Mouse (Mus musculus) heart, embryonic 14.5 days (tissue): ENCODE measurements around the gene Cldn3. TPM values are rescaled to one million over a fixed set of nuclear protein-coding genes. Genes with fewer than 3 reads are reported as not detected.

ENCODE experiments used
- ATAC-seq: fragments of 200-750 bp; cut with Nextera tagmentation; 2 replicates; pipeline ENCODE4 v1.8.0; 2017; ENCODE audit warnings: low read depth, moderate TSS enrichment; ENCODE audit not compliant: insufficient number of reproducible peaks, insufficient read depth, low FRiP score
- H3K27ac ChIP-seq, 2 experiments: fragments of 200-500 bp in 1 of 2; fragments of 300-500 bp in 1 of 2; sonication (generic) in 1 of 2; replicated peaks in 1 of 2; 2 replicates each; pipeline ENCODE4 v1.5.1; 2012 to 2014; ENCODE audit warnings: low read depth in 2 of 2, low read length in 2 of 2, control low read depth in 1 of 2, mild to moderate bottlenecking in 1 of 2, mixed read lengths in 1 of 2; ENCODE audit not compliant: control insufficient read depth in 1 of 2, insufficient read depth in 1 of 2
- H3K27me3 ChIP-seq: fragments of 300-500 bp; sonication (generic); 2 replicates; pipeline ENCODE4 v1.6.1; 2014; ENCODE audit warnings: mild to moderate bottlenecking, low read length, control low read depth; ENCODE audit not compliant: control insufficient read depth, insufficient read depth
- H3K36me3 ChIP-seq: fragments of 300-500 bp; sonication (generic); 2 replicates; pipeline ENCODE4 v1.6.1; 2014; ENCODE audit warnings: mild to moderate bottlenecking, control low read depth, low read length, mixed read lengths; ENCODE audit not compliant: control insufficient read depth, insufficient read depth
- H3K4me1 ChIP-seq, 2 experiments: fragments of 200-500 bp in 1 of 2; fragments of 300-500 bp in 1 of 2; sonication (generic) in 1 of 2; 2 replicates each; pipeline ENCODE4 v1.6.1; 2012 to 2014; ENCODE audit warnings: low read length in 2 of 2, control low read depth in 1 of 2, mixed read lengths in 1 of 2; ENCODE audit not compliant: control insufficient read depth in 2 of 2, insufficient read depth in 2 of 2
- H3K4me2 ChIP-seq: fragments of 300-500 bp; sonication (generic); 2 replicates; pipeline ENCODE4 v1.6.1; 2014; ENCODE audit warnings: mild to moderate bottlenecking, low read length
- H3K4me3 ChIP-seq, 2 experiments: fragments of 200-500 bp in 1 of 2; fragments of 300-500 bp in 1 of 2; sonication (generic) in 1 of 2; 2 replicates each; pipeline ENCODE4 v1.5.1; 2012 to 2014; ENCODE audit warnings: low read length in 2 of 2, mild to moderate bottlenecking in 2 of 2, control low read depth in 1 of 2, low read depth in 1 of 2, moderate library complexity in 1 of 2; ENCODE audit not compliant: control insufficient read depth in 1 of 2, insufficient read depth in 1 of 2
- H3K9ac ChIP-seq: fragments of 300-500 bp; sonication (generic); 2 replicates; pipeline ENCODE4 v1.6.1; 2014; ENCODE audit warnings: mild to moderate bottlenecking, low read length
- H3K9me3 ChIP-seq: fragments of 300-500 bp; sonication (generic); 2 replicates; pipeline ENCODE4 v1.6.1; 2016; ENCODE audit warnings: low read length, control low read depth; ENCODE audit not compliant: control insufficient read depth
- WGBS: fragments of 180-500 bp; shearing (Covaris S2); extraction: QIAGEN DNeasy Blood & Tissue Kit; methylation state at CpG from one replicate; pipeline ENCODE4 v1.1.7; 2014; 5-methylcytosine and 5-hydroxymethylcytosine counted together
- polyA plus RNA-seq: library from polyadenylated mRNA; unstranded; fragments of >200 nt; fragmentation: Nextera tagmentation; extraction: Ambion mirVana; gene quantifications from 2 replicates; pipeline ENCODE4 v1.2.1, GENCODE M21; 2014

Cldn3 gene
- polyA plus RNA-seq, 1 experiment from 2014 or later = 2.2 TPM

DNA sequence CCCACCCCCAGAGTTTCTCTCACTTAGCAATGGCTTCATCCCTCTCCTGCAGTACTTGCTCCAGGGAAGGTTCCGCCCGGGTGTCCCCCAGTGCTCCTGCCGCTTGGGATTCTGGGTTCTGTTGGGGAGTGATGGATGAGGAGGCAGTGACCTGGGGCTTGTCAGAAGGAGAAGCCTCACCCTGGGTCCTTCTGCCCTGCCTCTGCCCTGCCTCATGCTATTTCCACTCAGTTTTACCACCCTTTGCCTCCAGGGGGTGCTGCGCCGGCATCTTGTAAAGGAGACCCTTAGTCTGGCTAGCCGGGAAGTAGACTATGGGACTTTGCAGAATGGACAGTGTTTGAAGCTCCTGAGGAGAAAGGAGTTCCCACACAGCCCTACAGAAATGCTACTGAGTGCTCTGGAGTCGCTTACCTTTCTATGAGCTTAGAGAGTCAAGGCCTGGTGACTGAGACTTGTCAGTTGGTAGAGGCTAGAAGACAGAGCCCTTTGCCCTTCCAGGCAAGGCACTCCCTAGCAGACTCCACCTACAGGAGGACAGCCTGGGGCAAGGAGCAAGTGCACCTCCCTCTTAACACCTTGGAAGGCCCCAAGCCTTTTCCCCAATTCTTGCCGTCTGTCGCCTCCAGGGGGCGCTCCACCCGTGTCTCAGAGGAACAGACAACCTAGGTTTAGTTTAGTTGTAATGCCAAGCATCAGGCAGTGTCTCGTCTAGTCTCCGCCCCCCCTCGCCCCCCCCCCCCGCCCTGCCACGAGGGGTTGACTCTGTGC, 26.8 kb downstream of the Cldn3 start:
- H3K4me1 ChIP-seq = peaks cover 10 to 22% of the 10 kb centered on the region in 2 experiments
- no peak overlapping the region for H3K4me3 ChIP-seq
- H3K27ac ChIP-seq = 0 out of 4 replicates have a peak overlapping the region, but pooled peaks of 1 of the 2 experiments have one; percentile 10
- H3K27me3 ChIP-seq = no peaks in the 10 kb centered on the region
- H3K4me2 ChIP-seq = peak overlapping the region; percentile 24
- H3K9ac ChIP-seq = 0 out of 2 replicates have a peak overlapping the region, but pooled peaks have one; percentile 18
- peaks cover 13% of the 10 kb centered on the region for H3K36me3 ChIP-seq
- no peaks in the 10 kb centered on the region for H3K9me3 ChIP-seq
- no peak for ATAC-seq
- WGBS = 12% methylated on average over 16 of the region's 16 CpGs

DNA sequence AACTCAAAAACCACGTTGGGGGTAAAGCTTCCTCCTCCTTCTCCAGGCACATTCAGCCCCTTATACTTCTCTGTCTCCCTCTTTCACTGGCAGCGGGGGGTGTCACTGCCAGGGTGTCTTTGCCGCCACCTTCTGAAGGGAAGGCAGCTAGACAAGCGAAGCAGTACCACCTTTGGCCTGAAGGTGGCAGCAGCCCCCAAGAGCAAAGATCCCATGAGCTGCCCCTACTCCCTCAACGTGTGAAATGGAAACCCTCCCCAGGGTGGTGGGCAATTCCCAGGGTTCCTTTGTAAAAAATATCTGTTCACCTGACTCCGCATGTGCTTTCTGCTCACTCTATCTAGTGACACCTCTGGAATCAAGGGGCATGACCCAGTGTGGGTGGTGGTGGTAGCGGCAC, 29.5 kb downstream of the Cldn3 start:
- H3K27ac ChIP-seq = no peak overlapping the region
- no peaks in the 10 kb centered on the region for H3K27me3 ChIP-seq
- H3K4me2 ChIP-seq = no peak overlapping the region
- no peaks in the 10 kb centered on the region for H3K9me3 ChIP-seq
- no peak for ATAC-seq
- no peak overlapping the region for H3K9ac ChIP-seq
- no peak overlapping the region for H3K4me3 ChIP-seq
- peaks cover 3 to 13% of the 10 kb centered on the region in 2 experiments for H3K4me1 ChIP-seq
- 14% methylated on average over 7 of the region's 7 CpGs for WGBS
- peaks cover 13% of the 10 kb centered on the region for H3K36me3 ChIP-seq

- Histone ChIP-seq H3K4me2 (no peak overlapping the region), H3K9ac (no peak overlapping the region), H3K4me1 (peaks cover 5 to 16% of the 10 kb centered on the region in 2 experiments), H3K27ac (no peak overlapping the region), H3K4me3 (no peak overlapping the region), H3K27me3 (no peaks in the 10 kb centered on the region), H3K36me3 (peaks cover 8% of the 10 kb centered on the region; the same call in 1 of the 2 replicates), H3K9me3 (no peaks in the 10 kb centered on the region)
- WGBS = 42% methylated on average over 4 of the region's 4 CpGs
- no peak for ATAC-seq
Measured at GRCm38 (mm10) chr5:135016224-135016759, 30.3 kb downstream of the Cldn3 start.

- Histone ChIP-seq H3K4me1 (peaks cover 24 to 38% of the 10 kb centered on the region in 2 experiments), H3K9ac (no peak overlapping the region; the same call in 1 of the 2 replicates), H3K27me3 (no peaks in the 10 kb centered on the region), H3K4me2 (0 out of 2 replicates have a peak overlapping the region, but pooled peaks have one; percentile 28), H3K27ac (peak overlapping the region; percentile 82 to 85), H3K4me3 (no peak overlapping the region), H3K9me3 (no peaks in the 10 kb centered on the region), H3K36me3 (no peaks in the 10 kb centered on the region)
- WGBS = 27% methylated on average over 6 of the region's 6 CpGs
- ATAC-seq = peak; percentile 70
Measured at GRCm38 (mm10) chr5:135021814-135022213, 35.8 kb downstream of the Cldn3 start.

GRCm38 (mm10) chr5:135023344-135024173, 37.5 kb downstream of the Cldn3 start, which contains the start of gene Stx1a:
Gene Stx1a, plus strand, starts transcription at chr5:135023482.
- no peaks in the 10 kb centered on the region for H3K36me3 ChIP-seq
- H3K4me3 ChIP-seq = peak within 1 kb of the TSS; percentile 67 to 69
- no peaks in the 10 kb centered on the region for H3K27me3 ChIP-seq
- H3K9ac ChIP-seq = peak within 1 kb of the TSS; percentile 83
- H3K4me1 ChIP-seq = peaks cover 27 to 41% of the 10 kb centered on the region in 2 experiments
- under 1% methylated on average over 61 of the region's 61 CpGs for WGBS
- ATAC-seq = peak; percentile 84
- peak within 1 kb of the TSS; percentile 94 for H3K4me2 ChIP-seq
- H3K9me3 ChIP-seq = no peaks in the 10 kb centered on the region
- H3K27ac ChIP-seq = peak within 1 kb of the TSS; percentile 33 to 85; a peak in 3 of 4 replicates

- Histone ChIP-seq H3K27ac (peak overlapping the region in 1 of 2 experiments; percentile 72; a peak in 2 of 4 replicates), H3K4me1 (peaks cover 36 to 52% of the 10 kb centered on the region in 2 experiments), H3K27me3 (no peaks in the 10 kb centered on the region), H3K36me3 (no peaks in the 10 kb centered on the region), H3K9ac (peak overlapping the region; percentile 9; the same call in 1 of the 2 replicates), H3K4me3 (peak overlapping the region; percentile 14 to 67), H3K4me2 (peak overlapping the region; percentile 94), H3K9me3 (no peaks in the 10 kb centered on the region)
- WGBS = 26% methylated on average over 11 of the region's 11 CpGs
- peak; percentile 45; the same call in 1 of the 2 replicates for ATAC-seq
Measured at GRCm38 (mm10) chr5:135024665-135025224, 38.7 kb downstream of the Cldn3 start.

- ATAC-seq = no peak
- H3K36me3 ChIP-seq = no peaks in the 10 kb centered on the region
- no peak overlapping the region for H3K4me3 ChIP-seq
- no peak overlapping the region for H3K9ac ChIP-seq
- peak overlapping the region; percentile 94 for H3K4me2 ChIP-seq
- H3K4me1 ChIP-seq = peaks cover 36 to 52% of the 10 kb centered on the region in 2 experiments
- no peaks in the 10 kb centered on the region for H3K27me3 ChIP-seq
- H3K9me3 ChIP-seq = no peaks in the 10 kb centered on the region
- 30% methylated on average over 7 of the region's 7 CpGs for WGBS
- H3K27ac ChIP-seq = no peak overlapping the region
Measured at GRCm38 (mm10) chr5:135025899-135026298, 39.9 kb downstream of the Cldn3 start.
